Mouse (Mus musculus) E14TG2a.4 (cell line): ENCODE data around the gene Btbd7.

Experiments used
- H3K27me3 ChIP-seq: 2 replicates; pipeline ENCODE4 v1.6.1; 2014; ENCODE audit warnings: low read length, control low read depth; ENCODE audit not compliant: insufficient read depth
- H3K36me3 ChIP-seq: 2 replicates; pipeline ENCODE4 v1.6.1; 2014; ENCODE audit warnings: low read length, control low read depth; ENCODE audit not compliant: insufficient read depth
- H3K4me1 ChIP-seq: replicated peaks from 2 replicates; pipeline ENCODE4 v1.6.1; 2014; ENCODE audit warnings: low read depth, low read length, control low read depth
- H3K4me3 ChIP-seq: replicated peaks from 2 replicates; pipeline ENCODE4 v1.5.1; 2014; ENCODE audit warnings: mild to moderate bottlenecking, low read length
- H3K9me3 ChIP-seq: 2 replicates; pipeline ENCODE4 v1.6.1; 2014; ENCODE audit warnings: low read length, control low read depth
- CTCF ChIP-seq: conservative IDR thresholded peaks from 2 replicates; pipeline ENCODE4 v1.5.1; 2014; ENCODE audit warnings: low read length
- NANOG ChIP-seq: IDR thresholded peaks from 2 replicates; pipeline ENCODE4 v1.6.1; 2014; ENCODE audit warnings: borderline replicate concordance, low read length, mixed read lengths
- POU5F1 ChIP-seq: IDR thresholded peaks from 2 replicates; pipeline ENCODE4 v1.6.1; 2014; ENCODE audit warnings: low read length, borderline replicate concordance

The Btbd7 gene

GRCm38 (mm10) chr12:102739096-102739495 is 139.2 kb downstream of the Btbd7 start:
- H3K4me1 ChIP-seq, result peaks cover 14% of the 10 kb centered on the region
- TF ChIP-seq POU5F1 (no peak), NANOG (no peak), CTCF (no peak)
- H3K9me3 ChIP-seq, result no peaks in the 10 kb centered on the region
- H3K27me3 ChIP-seq, result no peaks in the 10 kb centered on the region
- no peak overlapping the region for H3K4me3 ChIP-seq
- H3K36me3 ChIP-seq, result peaks cover 17% of the 10 kb centered on the region

GRCm38 (mm10) chr12:102733381-102733780 is 144.9 kb downstream of the Btbd7 start:
- TF ChIP-seq NANOG, result no peak
- peak; percentile 88 for TF ChIP-seq CTCF
- Histone ChIP-seq H3K4me1 (peaks cover 48% of the 10 kb centered on the region), H3K36me3 (no peaks in the 10 kb centered on the region)

GRCm38 (mm10) chr12:102730798-102731619 is 147.3 kb downstream of the Btbd7 start:
- Histone ChIP-seq H3K9me3 (no peaks in the 10 kb centered on the region), H3K4me1 (peaks cover 71% of the 10 kb centered on the region), H3K27me3 (no peaks in the 10 kb centered on the region), H3K36me3 (no peaks in the 10 kb centered on the region), H3K4me3 (peak overlapping the region; percentile 51)
- TF ChIP-seq POU5F1 (no peak), NANOG (no peak), CTCF (no peak)

More at GRCm38 (mm10) chr12:102733381-102733780, 144.9 kb downstream of the Btbd7 start:
- H3K4me3 ChIP-seq, result no peak overlapping the region
- no peaks in the 10 kb centered on the region for H3K27me3 ChIP-seq
- H3K9me3 ChIP-seq, result no peaks in the 10 kb centered on the region
